Mouse (Mus musculus) retina, adult 2 months (tissue): ENCODE results near the gene Tmeff2.

ENCODE experiments used
- DNase-seq: peaks from one replicate; pipeline ENCODE4 v3.0.0-alpha.2; 2012; ENCODE audit warnings: low read depth, low spot score

Gene Tmeff2

GRCm38 (mm10) chr1:51199088-51199830, 298.8 kb downstream of the Tmeff2 start:
- no peak for DNase-seq

- no peak for DNase-seq
Observed at GRCm38 (mm10) chr1:51199954-51200353, 299.5 kb downstream of the Tmeff2 start.

- DNase-seq = no peak
Observed at GRCm38 (mm10) chr1:51215631-51216030, 315.2 kb downstream of the Tmeff2 start.

GRCm38 (mm10) chr1:51216292-51217050, 316.0 kb downstream of the Tmeff2 start:
- DNase-seq = no peak

- DNase-seq = no peak
Observed at GRCm38 (mm10) chr1:51217227-51217626, 316.8 kb downstream of the Tmeff2 start.

- no peak for DNase-seq
Observed at GRCm38 (mm10) chr1:51225156-51225555, 324.7 kb downstream of the Tmeff2 start.
